Mouse (Mus musculus): ENCODE measurements around the gene Tmem209. TPM values are rescaled to one million over a fixed set of nuclear protein-coding genes. Genes with fewer than 3 reads are reported as not detected.

The Tmem209 gene
- polyA plus RNA-seq, 1 experiment from 2014 or later = 30.3 TPM

GRCm38 (mm10) chr6:30432461-30433192, 77.0 kb downstream of the Tmem209 start:
- Histone ChIP-seq H3K36me3 (ENCODE audit: control insufficient read depth, insufficient read depth, low read length) (no peaks in the 10 kb centered on the region), H3K4me3 (ENCODE audit: low read depth, low read length) (no peak overlapping the region), H3K4me1 (ENCODE audit: control insufficient read depth, insufficient read depth, low read length) (no peaks in the 10 kb centered on the region), H3K27ac (ENCODE audit: low read length) (no peak overlapping the region), H3K9me3 (replicated peaks; ENCODE audit: control insufficient read depth, low read length, poor library complexity, severe bottlenecking) (no peaks in the 10 kb centered on the region), H3K27me3 (ENCODE audit: control insufficient read depth, insufficient read depth, low read depth, low read length) (no peaks in the 10 kb centered on the region), H3K4me2 (ENCODE audit: low read length) (no peak overlapping the region), H3K9ac (ENCODE audit: low read depth, low read length) (no peak overlapping the region)
- WGBS = 83% methylated on average over 3 of the region's 3 CpGs
- ATAC-seq = no peak

Other genes with a start within 250 kb of the Tmem209 start
- gene Ube2h, start 205.2 kb downstream of the Tmem209 start, polyA plus RNA-seq (2015; fragmentation: Nextera tagmentation; extraction: Ambion mirVana) = 56.7 and 57.0 TPM in 2 replicates
- gene Zc3hc1, start 118.8 kb downstream of the Tmem209 start, polyA plus RNA-seq (2015; fragmentation: Nextera tagmentation; extraction: Ambion mirVana) = 66.8 and 72.4 TPM in 2 replicates
- gene Klhdc10, start 107.9 kb downstream of the Tmem209 start, polyA plus RNA-seq (2015; fragmentation: Nextera tagmentation; extraction: Ambion mirVana) = 41.7 and 42.1 TPM in 2 replicates
- gene Ssmem1, start 66 bp upstream of the Tmem209 start, polyA plus RNA-seq (2015; fragmentation: Nextera tagmentation; extraction: Ambion mirVana) = 0.14 TPM in 1 of 2 replicates, not detected in the other
- gene Cpa2, start 31.8 kb upstream of the Tmem209 start, polyA plus RNA-seq (2015; fragmentation: Nextera tagmentation; extraction: Ambion mirVana) = 9.0 and 10.2 TPM in 2 replicates
- 1.0 and 1.4 TPM in 2 replicates for gene Cpa4, start 58.6 kb upstream of the Tmem209 start, polyA plus RNA-seq (2015; fragmentation: Nextera tagmentation; extraction: Ambion mirVana)
- gene Cpa5, start 101.2 kb upstream of the Tmem209 start, polyA plus RNA-seq (2015; fragmentation: Nextera tagmentation; extraction: Ambion mirVana) = not detected in 2 replicates
- 0.90 and 0.91 TPM in 2 replicates for gene Cpa1, start 129.4 kb upstream of the Tmem209 start, polyA plus RNA-seq (2015; fragmentation: Nextera tagmentation; extraction: Ambion mirVana)
- gene Cep41, start 184.0 kb upstream of the Tmem209 start, polyA plus RNA-seq (2015; fragmentation: Nextera tagmentation; extraction: Ambion mirVana) = 13.2 and 17.1 TPM in 2 replicates
- gene Mest, start 213.8 kb upstream of the Tmem209 start, polyA plus RNA-seq (2015; fragmentation: Nextera tagmentation; extraction: Ambion mirVana) = 268 and 368 TPM in 2 replicates